Mouse (Mus musculus): Measurements from ENCODE around the gene Spaca4.

DNA sequence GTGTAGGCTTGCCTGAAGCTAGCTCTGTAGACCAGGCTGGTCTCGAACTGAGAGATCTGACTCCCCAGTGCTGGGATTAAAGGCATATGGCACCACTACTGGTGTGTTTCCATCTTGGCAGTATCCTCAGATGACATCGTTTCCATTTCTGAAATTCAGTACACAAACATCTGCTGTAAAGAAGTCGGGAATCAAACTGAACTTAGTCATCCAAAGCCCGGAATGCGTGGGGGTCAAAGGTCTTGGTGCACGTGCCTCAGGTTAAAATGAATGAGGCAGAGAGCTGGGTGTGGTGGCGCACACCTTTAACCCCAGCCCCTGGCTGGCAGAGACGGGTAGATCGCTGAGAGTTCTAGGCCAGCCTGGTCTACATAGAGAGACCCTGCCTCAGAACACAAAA, 24.5 kb upstream of the Spaca4 start:
- no peak for TF ChIP-seq POLR2A (IDR thresholded peaks at IDR 0.05; ENCODE audit: control insufficient read depth, extremely low read depth, insufficient read depth, low read length, poor library complexity)
- TF ChIP-seq CTCF (IDR thresholded peaks at IDR 0.05; ENCODE audit: borderline replicate concordance, control insufficient read depth, extremely low read depth, insufficient read depth, low read length, poor library complexity): no peak

Data from thymus, adult 2 months (tissue).